In the genomic region with DNA sequence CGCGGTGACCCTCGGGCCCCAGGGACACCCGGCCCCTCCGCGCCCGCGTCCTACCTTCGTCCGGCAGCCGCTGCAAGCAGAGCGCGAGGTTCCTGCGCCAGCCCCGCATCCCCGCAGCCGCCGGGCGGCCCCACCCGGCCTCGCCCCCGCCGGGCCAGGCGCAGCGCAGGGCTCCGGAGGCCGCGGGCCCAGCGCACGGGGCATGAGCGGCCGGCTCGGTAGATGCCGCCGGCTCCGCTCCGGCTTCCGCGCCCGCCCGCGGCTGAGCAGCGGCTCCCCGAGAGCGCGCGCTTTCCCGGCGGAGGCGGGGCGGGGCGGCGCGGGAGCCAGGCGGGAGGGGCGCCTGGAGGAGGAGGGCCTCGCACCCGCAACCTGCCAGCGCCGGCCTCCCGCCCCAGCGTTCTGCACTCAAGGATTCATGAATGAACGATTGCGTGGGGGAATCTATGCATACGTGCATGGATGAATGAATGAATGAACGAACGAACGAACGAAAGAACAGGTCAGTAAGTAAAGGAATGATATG, we compare ENCODE assay signal across 8 mouse cellular contexts. TPM values are rescaled to one million over a fixed set of nuclear protein-coding genes. Genes with fewer than 3 reads are reported as not detected.
DNase-seq lines count a peak whose midpoint lies in the region; ATAC-seq and TF ChIP-seq lines count a peak whose summit lies in the region.

No protein-coding gene starts in this region.

- H3K27ac ChIP-seq in kidney, postnatal 0 days: no peak overlapping the region
- H3K27ac ChIP-seq in embryonic facial prominence, embryonic 14.5 days (replicated peaks; ENCODE audit: low read depth, low read length): no peak overlapping the region
- H3K27ac ChIP-seq in intestine, embryonic 16.5 days (ENCODE audit: low read length): no peak overlapping the region
- H3K27ac ChIP-seq in neural tube, embryonic 13.5 days (replicated peaks): peak overlapping the region; percentile 74; the same call in 1 of the 2 replicates

- DNase-seq in kidney, postnatal 0 days (ENCODE audit: low spot score): no peak
- no peak for DNase-seq in kidney, adult 18-20 months
- no peak for DNase-seq in embryonic facial prominence, embryonic 14.5 days (ENCODE audit: low spot score)
- no peak for DNase-seq in yolk sac, embryonic 10.5 days (ENCODE audit: low spot score)
- no peak for DNase-seq in spleen, postnatal 14 days (ENCODE audit: low spot score in 2 of 2)
- DNase-seq in lung, adult 18-20 months: no peak

- H3K4me1 ChIP-seq in kidney, postnatal 0 days (replicated peaks; ENCODE audit: insufficient read depth, low read length): 0 out of 2 replicates have a peak, but pooled peaks cover 4% of the 10 kb centered on the region
- H3K4me1 ChIP-seq in embryonic facial prominence, embryonic 14.5 days (ENCODE audit: control insufficient read depth, insufficient read depth, low read length): 0 out of 2 replicates have a peak, but pooled peaks cover 3% of the 10 kb centered on the region
- H3K4me1 ChIP-seq in intestine, embryonic 16.5 days (ENCODE audit: control insufficient read depth, insufficient read depth, low read length): peaks cover 8% of the 10 kb centered on the region
- peaks cover 66% of the 10 kb centered on the region for H3K4me1 ChIP-seq in neural tube, embryonic 13.5 days (replicated peaks)

- peak overlapping the region; percentile 77 for H3K4me2 ChIP-seq in kidney, postnatal 0 days (ENCODE audit: low read length)
- peak overlapping the region; percentile 90 for H3K4me2 ChIP-seq in embryonic facial prominence, embryonic 14.5 days (ENCODE audit: low read depth, low read length)
- peak overlapping the region; percentile 84 for H3K4me2 ChIP-seq in intestine, embryonic 16.5 days (ENCODE audit: low read depth, low read length)
- H3K4me2 ChIP-seq in neural tube, embryonic 13.5 days: peak overlapping the region; percentile 85

- no peak overlapping the region for H3K9ac ChIP-seq in kidney, postnatal 0 days (ENCODE audit: low read depth, low read length)
- H3K9ac ChIP-seq in embryonic facial prominence, embryonic 14.5 days (ENCODE audit: low read depth, low read length): 0 out of 2 replicates have a peak overlapping the region, but pooled peaks have one; percentile 34
- H3K9ac ChIP-seq in intestine, embryonic 16.5 days (ENCODE audit: low read depth, low read length): no peak overlapping the region
- H3K9ac ChIP-seq in neural tube, embryonic 13.5 days: peak overlapping the region; percentile 82

- no peaks in the 10 kb centered on the region for H3K36me3 ChIP-seq in kidney, postnatal 0 days (ENCODE audit: insufficient read depth, low read length)
- H3K36me3 ChIP-seq in embryonic facial prominence, embryonic 14.5 days (ENCODE audit: control insufficient read depth, insufficient read depth, low read length): no peaks in the 10 kb centered on the region
- H3K36me3 ChIP-seq in intestine, embryonic 16.5 days (ENCODE audit: control insufficient read depth, insufficient read depth, low read length): no peaks in the 10 kb centered on the region
- H3K36me3 ChIP-seq in neural tube, embryonic 13.5 days: no peaks in the 10 kb centered on the region

- no peak for ATAC-seq in kidney, postnatal 0 days (replicated peaks; ENCODE audit: low FRiP score, low read depth)
- no peak for ATAC-seq in embryonic facial prominence, embryonic 14.5 days (ENCODE audit: low read depth)
- peak; percentile 42; the same call in 1 of the 2 replicates for ATAC-seq in intestine, embryonic 16.5 days
- ATAC-seq in neural tube, embryonic 13.5 days (ENCODE audit: low read depth): peak; percentile 12; the same call in 1 of the 2 replicates

- no peaks in the 10 kb centered on the region for H3K9me3 ChIP-seq in kidney, postnatal 0 days (replicated peaks; ENCODE audit: low read length)
- H3K9me3 ChIP-seq in embryonic facial prominence, embryonic 14.5 days (ENCODE audit: control insufficient read depth, low read length): no peaks in the 10 kb centered on the region
- no peaks in the 10 kb centered on the region for H3K9me3 ChIP-seq in intestine, embryonic 16.5 days (ENCODE audit: control insufficient read depth, low read length)
- no peaks in the 10 kb centered on the region for H3K9me3 ChIP-seq in neural tube, embryonic 13.5 days

- 5% methylated on average over 54 of the region's 69 CpGs for WGBS in kidney, postnatal 0 days
- 9% methylated on average over 27 of the region's 69 CpGs for WGBS in embryonic facial prominence, embryonic 14.5 days
- 4% methylated on average over 66 of the region's 69 CpGs for WGBS in intestine, embryonic 16.5 days
- 4% methylated on average over 55 of the region's 69 CpGs for WGBS in neural tube, embryonic 13.5 days

- no peak for TF ChIP-seq CTCF in kidney, postnatal 0 days (IDR thresholded peaks at IDR 0.05; ENCODE audit: low read depth)

- H3K4me3 ChIP-seq in kidney, postnatal 0 days (replicated peaks; ENCODE audit: low read depth, low read length): peak overlapping the region; percentile 42
- H3K4me3 ChIP-seq in embryonic facial prominence, embryonic 14.5 days (ENCODE audit: low read depth, low read length): peak overlapping the region; percentile 50
- H3K4me3 ChIP-seq in intestine, embryonic 16.5 days (ENCODE audit: low read length): peak overlapping the region; percentile 48
- H3K4me3 ChIP-seq in neural tube, embryonic 13.5 days: peak overlapping the region; percentile 61

- peaks cover 32% of the 10 kb centered on the region for H3K27me3 ChIP-seq in kidney, postnatal 0 days (ENCODE audit: insufficient read depth, low read length)
- peaks cover 73% of the 10 kb centered on the region for H3K27me3 ChIP-seq in embryonic facial prominence, embryonic 14.5 days (replicated peaks; ENCODE audit: control insufficient read depth, insufficient read depth, low read length)
- peaks cover 61% of the 10 kb centered on the region for H3K27me3 ChIP-seq in intestine, embryonic 16.5 days (replicated peaks; ENCODE audit: control insufficient read depth, insufficient read depth, low read length)
- peaks cover 53% of the 10 kb centered on the region for H3K27me3 ChIP-seq in neural tube, embryonic 13.5 days

RNA-seq across cellular contexts. Expression of a gene that starts 16.6 kb away (rescaled TPM):
- 0.68 and 0.72 TPM in 2 replicates for polyA plus RNA-seq in kidney, postnatal 0 days (2015; fragmentation: Nextera tagmentation; extraction: Ambion mirVana)
- 3.1 and 3.6 TPM in 2 replicates for polyA plus RNA-seq in embryonic facial prominence, embryonic 14.5 days (2014; fragmentation: Nextera tagmentation; extraction: Ambion mirVana)
- 0.45 and 0.53 TPM in 2 replicates for polyA plus RNA-seq in intestine, embryonic 16.5 days (2015; fragmentation: Nextera tagmentation; extraction: Ambion mirVana)
- 4.5 and 4.9 TPM in 2 replicates for polyA plus RNA-seq in neural tube, embryonic 13.5 days (2015; fragmentation: Nextera tagmentation; extraction: Ambion mirVana)

RNA-seq across cellular contexts. Expression of a gene that starts 34.2 kb away (rescaled TPM):
- 38.3 and 38.6 TPM in 2 replicates for polyA plus RNA-seq in kidney, postnatal 0 days (2015; fragmentation: Nextera tagmentation; extraction: Ambion mirVana)
- 27.0 and 27.8 TPM in 2 replicates for polyA plus RNA-seq in embryonic facial prominence, embryonic 14.5 days (2014; fragmentation: Nextera tagmentation; extraction: Ambion mirVana)
- 21.5 and 22.2 TPM in 2 replicates for polyA plus RNA-seq in intestine, embryonic 16.5 days (2015; fragmentation: Nextera tagmentation; extraction: Ambion mirVana)
- 51.4 and 54.7 TPM in 2 replicates for polyA plus RNA-seq in neural tube, embryonic 13.5 days (2015; fragmentation: Nextera tagmentation; extraction: Ambion mirVana)

RNA-seq across cellular contexts. Expression of a gene that starts 58.9 kb away (rescaled TPM):
- polyA plus RNA-seq in kidney, postnatal 0 days (2015; fragmentation: Nextera tagmentation; extraction: Ambion mirVana): 0.06 and 0.21 TPM in 2 replicates
- 0.32 and 0.55 TPM in 2 replicates for polyA plus RNA-seq in embryonic facial prominence, embryonic 14.5 days (2014; fragmentation: Nextera tagmentation; extraction: Ambion mirVana)
- polyA plus RNA-seq in intestine, embryonic 16.5 days (2015; fragmentation: Nextera tagmentation; extraction: Ambion mirVana): 0.17 and 0.20 TPM in 2 replicates
- polyA plus RNA-seq in neural tube, embryonic 13.5 days (2015; fragmentation: Nextera tagmentation; extraction: Ambion mirVana): 1.0 TPM in 2 replicates

Comparison
In these comparisons a context has a peak if more than half of its experiments do, and no peak if none do; other contexts are left out.
1. ATAC-seq: peak in intestine, embryonic 16.5 days (single experiment) and neural tube, embryonic 13.5 days (single experiment); none in kidney, postnatal 0 days (single experiment) and embryonic facial prominence, embryonic 14.5 days (single experiment).
2. H3K9ac ChIP-seq: peak in embryonic facial prominence, embryonic 14.5 days (single experiment) and neural tube, embryonic 13.5 days (single experiment); none in kidney, postnatal 0 days (single experiment) and intestine, embryonic 16.5 days (single experiment).
3. Peak in every context shown above with its lines, with median percentiles within 50 percentile points of each other: H3K4me2 ChIP-seq and H3K4me3 ChIP-seq.